Mouse (Mus musculus) hindbrain, embryonic 14.5 days (tissue): ENCODE results near the gene BC117090. TPM values are rescaled to one million over a fixed set of nuclear protein-coding genes. Genes with fewer than 3 reads are reported as not detected.

Experiments
- polyA plus RNA-seq: library from polyadenylated mRNA; unstranded; fragments of >200 nt; fragmentation: Nextera tagmentation; extraction: Ambion mirVana; gene quantifications from 2 replicates; pipeline ENCODE4 v1.2.1, GENCODE M21; 2014

Gene BC117090
- polyA plus RNA-seq, 1 experiment from 2014 or later: not detected

Other genes with a start within 250 kb of the BC117090 start
- gene Csta1, start 203.1 kb downstream of the BC117090 start, polyA plus RNA-seq: not detected in 2 replicates
- 0.60 TPM in 1 of 2 replicates, not detected in the other for gene Stfa2l1, start 177.5 kb downstream of the BC117090 start, polyA plus RNA-seq
- 0.94 and 0.97 TPM in 2 replicates for gene Gm5483, start 150.1 kb downstream of the BC117090 start, polyA plus RNA-seq
- gene Gm5416, start 123.9 kb downstream of the BC117090 start, polyA plus RNA-seq: not detected in 2 replicates
- not detected in 2 replicates for gene 2010005H15Rik, start 112.9 kb downstream of the BC117090 start, polyA plus RNA-seq
- 1.7 and 3.1 TPM in 2 replicates for gene Stfa1, start 57.4 kb downstream of the BC117090 start, polyA plus RNA-seq
- gene BC100530, start 33.4 kb upstream of the BC117090 start, polyA plus RNA-seq: 1.7 and 2.4 TPM in 2 replicates
- not detected in 2 replicates for gene Stfa2, start 74.1 kb upstream of the BC117090 start, polyA plus RNA-seq
- not detected in 2 replicates for gene Stfa3, start 121.1 kb upstream of the BC117090 start, polyA plus RNA-seq
- gene Casr, start 227.8 kb upstream of the BC117090 start, polyA plus RNA-seq: 0.07 and 0.08 TPM in 2 replicates